Mouse (Mus musculus): ENCODE data around the gene Gstcd. TPM values are rescaled to one million over a fixed set of nuclear protein-coding genes. Genes with fewer than 3 reads are reported as not detected.

Gene Gstcd
- polyA plus RNA-seq, 1 experiment from 2014 or later: 4.9 TPM

GRCm38 (mm10) chr3:132995172-132995903 is 96.5 kb downstream of the Gstcd start:
- Histone ChIP-seq H3K4me3 (ENCODE audit: low read depth, low read length) (no peak overlapping the region), H3K36me3 (ENCODE audit: control insufficient read depth, insufficient read depth, low read length) (no peaks in the 10 kb centered on the region), H3K9ac (ENCODE audit: low read length) (no peak overlapping the region), H3K27me3 (replicated peaks; ENCODE audit: control insufficient read depth, insufficient read depth, low read length) (no peaks in the 10 kb centered on the region), H3K9me3 (replicated peaks; ENCODE audit: control insufficient read depth, low read length) (no peaks in the 10 kb centered on the region), H3K4me1 (ENCODE audit: control insufficient read depth, insufficient read depth, low read length) (no peaks in the 10 kb centered on the region), H3K27ac (ENCODE audit: low read depth, low read length) (no peak overlapping the region), H3K4me2 (ENCODE audit: low read length) (no peak overlapping the region)
- DNase-seq (ENCODE audit: low spot score): no peak
- no peak for ATAC-seq
- 79% methylated on average over 7 of the region's 7 CpGs for WGBS

DNA sequence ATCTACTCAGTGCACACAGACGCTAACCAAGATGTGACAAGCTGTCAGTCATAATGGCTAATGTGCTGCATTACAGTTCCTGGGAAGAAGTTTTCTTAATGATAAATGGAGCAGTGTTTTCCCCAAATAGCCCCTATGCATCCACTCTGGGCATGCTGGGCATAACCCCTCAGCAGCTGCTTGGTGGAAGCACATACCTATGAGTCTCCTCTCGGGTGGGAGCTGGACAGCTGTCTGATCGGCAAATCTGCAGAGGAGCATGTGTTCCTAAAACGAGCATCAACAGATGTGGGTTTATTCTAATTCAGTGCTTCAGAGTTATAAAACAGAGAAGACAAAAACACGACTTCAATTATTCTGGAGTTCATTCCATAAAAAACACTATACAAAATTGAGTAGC is 105.6 kb downstream of the Gstcd start:
- H3K27me3 ChIP-seq (replicated peaks; ENCODE audit: control insufficient read depth, insufficient read depth, low read length): no peaks in the 10 kb centered on the region
- H3K4me1 ChIP-seq (ENCODE audit: control insufficient read depth, insufficient read depth, low read length): no peaks in the 10 kb centered on the region
- no peak overlapping the region for H3K4me3 ChIP-seq (ENCODE audit: low read depth, low read length)
- H3K9me3 ChIP-seq (replicated peaks; ENCODE audit: control insufficient read depth, low read length): no peaks in the 10 kb centered on the region
- WGBS: 84% methylated on average over 5 of the region's 5 CpGs
- ATAC-seq (no peak), DNase-seq (ENCODE audit: low spot score) (no peak)
- H3K4me2 ChIP-seq (ENCODE audit: low read length): no peak overlapping the region
- H3K36me3 ChIP-seq (ENCODE audit: control insufficient read depth, insufficient read depth, low read length): 0 out of 2 replicates have a peak, but pooled peaks cover 3% of the 10 kb centered on the region
- H3K9ac ChIP-seq (ENCODE audit: low read length): no peak overlapping the region
- no peak overlapping the region for H3K27ac ChIP-seq (ENCODE audit: low read depth, low read length)

DNA sequence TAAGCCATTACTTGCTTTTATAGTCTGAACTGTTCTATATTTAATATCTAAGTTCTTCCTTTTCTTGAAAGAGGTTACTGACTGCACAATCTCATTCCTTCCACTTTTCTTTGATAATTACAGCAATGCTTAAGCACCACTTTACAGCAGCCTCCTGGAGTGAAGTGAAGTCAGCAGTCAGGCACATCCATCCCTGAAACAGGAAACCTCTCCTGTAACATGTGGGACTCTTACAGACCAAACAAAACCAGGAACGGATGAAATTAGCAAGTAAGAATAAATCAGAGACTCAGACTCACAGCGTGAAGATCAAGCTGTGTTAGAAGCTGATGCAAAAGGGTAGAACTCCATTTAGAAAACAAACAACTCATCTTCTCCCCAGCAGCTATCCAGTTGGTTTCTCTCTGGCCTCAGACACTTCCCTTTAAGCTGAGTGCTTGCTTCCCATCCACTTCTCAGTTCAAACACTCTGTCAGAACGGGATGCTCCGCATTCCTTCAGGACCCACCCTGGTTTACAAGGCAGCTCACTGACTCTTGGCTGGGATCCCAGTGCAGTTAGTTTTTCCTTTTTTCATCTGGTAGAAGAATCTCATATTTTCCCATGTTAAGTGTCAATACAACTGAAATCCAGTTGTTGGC is 107.9 kb downstream of the Gstcd start:
- no peak for ATAC-seq
- DNase-seq (ENCODE audit: low spot score): no peak
- Histone ChIP-seq H3K9me3 (replicated peaks; ENCODE audit: control insufficient read depth, low read length) (no peaks in the 10 kb centered on the region), H3K4me2 (ENCODE audit: low read length) (no peak overlapping the region), H3K27me3 (replicated peaks; ENCODE audit: control insufficient read depth, insufficient read depth, low read length) (no peaks in the 10 kb centered on the region), H3K4me1 (ENCODE audit: control insufficient read depth, insufficient read depth, low read length) (no peaks in the 10 kb centered on the region), H3K27ac (ENCODE audit: low read depth, low read length) (no peak overlapping the region), H3K4me3 (ENCODE audit: low read depth, low read length) (no peak overlapping the region), H3K9ac (ENCODE audit: low read length) (no peak overlapping the region), H3K36me3 (ENCODE audit: control insufficient read depth, insufficient read depth, low read length) (0 out of 2 replicates have a peak, but pooled peaks cover 7% of the 10 kb centered on the region)
- 76% methylated on average over 4 of the region's 4 CpGs for WGBS

DNA sequence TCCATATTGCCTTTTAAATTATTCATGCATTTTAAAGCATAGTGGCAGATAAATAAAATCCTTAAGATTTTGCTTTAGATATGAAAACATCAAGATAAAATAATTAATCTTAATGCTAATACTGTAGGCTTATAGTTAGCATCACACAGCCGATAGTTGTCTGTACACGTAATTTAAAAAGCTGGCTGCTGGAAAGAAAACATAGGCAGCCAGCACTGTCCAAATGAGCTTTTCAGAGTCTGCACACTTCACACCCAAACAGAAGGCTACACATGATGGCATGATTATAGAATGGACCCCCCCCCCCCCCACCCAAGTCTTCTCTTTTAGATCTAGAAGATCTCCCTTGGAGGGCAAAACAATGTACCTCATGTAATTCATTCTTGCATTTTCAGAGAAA is 109.9 kb downstream of the Gstcd start:
- H3K4me2 ChIP-seq (ENCODE audit: low read length): no peak overlapping the region
- DNase-seq (ENCODE audit: low spot score) (no peak), ATAC-seq (no peak)
- H3K27me3 ChIP-seq (replicated peaks; ENCODE audit: control insufficient read depth, insufficient read depth, low read length): no peaks in the 10 kb centered on the region
- no peak overlapping the region for H3K27ac ChIP-seq (ENCODE audit: low read depth, low read length)
- no peaks in the 10 kb centered on the region for H3K4me1 ChIP-seq (ENCODE audit: control insufficient read depth, insufficient read depth, low read length)
- H3K4me3 ChIP-seq (ENCODE audit: low read depth, low read length): no peak overlapping the region
- H3K36me3 ChIP-seq (ENCODE audit: control insufficient read depth, insufficient read depth, low read length): 0 out of 2 replicates have a peak, but pooled peaks cover 7% of the 10 kb centered on the region
- no peak overlapping the region for H3K9ac ChIP-seq (ENCODE audit: low read length)
- 79% methylated on average over 2 of the region's 2 CpGs for whole genome bisulfite sequencing
- H3K9me3 ChIP-seq (replicated peaks; ENCODE audit: control insufficient read depth, low read length): no peaks in the 10 kb centered on the region

- Histone ChIP-seq H3K27ac (ENCODE audit: low read depth, low read length) (no peak overlapping the region), H3K4me3 (ENCODE audit: low read depth, low read length) (no peak overlapping the region), H3K36me3 (ENCODE audit: control insufficient read depth, insufficient read depth, low read length) (0 out of 2 replicates have a peak, but pooled peaks cover 3% of the 10 kb centered on the region), H3K9me3 (replicated peaks; ENCODE audit: control insufficient read depth, low read length) (no peaks in the 10 kb centered on the region), H3K9ac (ENCODE audit: low read length) (no peak overlapping the region), H3K27me3 (replicated peaks; ENCODE audit: control insufficient read depth, insufficient read depth, low read length) (no peaks in the 10 kb centered on the region), H3K4me2 (ENCODE audit: low read length) (no peak overlapping the region), H3K4me1 (ENCODE audit: control insufficient read depth, insufficient read depth, low read length) (no peaks in the 10 kb centered on the region)
- 95% methylated on average over 12 of the region's 12 CpGs for WGBS
- DNase-seq (ENCODE audit: low spot score) (no peak), ATAC-seq (no peak)
Observed at GRCm38 (mm10) chr3:132979781-132980461, 111.9 kb downstream of the Gstcd start.

DNA sequence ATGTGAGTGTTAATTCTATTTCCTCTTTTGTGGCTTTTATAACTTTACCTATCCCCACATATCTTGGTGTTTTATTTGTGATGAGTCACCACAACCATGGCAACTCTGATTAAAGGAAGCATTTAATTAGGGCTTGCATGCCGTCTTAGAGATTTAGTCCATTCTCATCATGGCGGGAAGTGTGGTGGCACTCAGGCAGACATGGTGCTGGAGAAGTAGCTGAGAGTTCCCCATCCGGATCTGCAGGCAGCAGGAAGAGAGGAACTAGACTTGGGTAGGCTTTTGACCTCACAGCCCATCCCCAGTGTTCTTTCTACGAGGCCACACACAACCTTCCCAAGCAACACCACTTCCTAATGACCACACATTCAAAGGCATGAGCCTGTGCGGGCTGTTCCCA is 125.6 kb downstream of the Gstcd start:
- no peak overlapping the region for H3K27ac ChIP-seq (ENCODE audit: low read depth, low read length)
- WGBS: 75% methylated on average over 5 of the region's 5 CpGs
- H3K27me3 ChIP-seq (replicated peaks; ENCODE audit: control insufficient read depth, insufficient read depth, low read length): no peaks in the 10 kb centered on the region
- no peaks in the 10 kb centered on the region for H3K36me3 ChIP-seq (ENCODE audit: control insufficient read depth, insufficient read depth, low read length)
- H3K4me3 ChIP-seq (ENCODE audit: low read depth, low read length): no peak overlapping the region
- H3K9ac ChIP-seq (ENCODE audit: low read length): no peak overlapping the region
- H3K4me2 ChIP-seq (ENCODE audit: low read length): no peak overlapping the region
- ATAC-seq (no peak), DNase-seq (ENCODE audit: low spot score) (no peak)
- no peaks in the 10 kb centered on the region for H3K4me1 ChIP-seq (ENCODE audit: control insufficient read depth, insufficient read depth, low read length)
- no peaks in the 10 kb centered on the region for H3K9me3 ChIP-seq (replicated peaks; ENCODE audit: control insufficient read depth, low read length)

DNA sequence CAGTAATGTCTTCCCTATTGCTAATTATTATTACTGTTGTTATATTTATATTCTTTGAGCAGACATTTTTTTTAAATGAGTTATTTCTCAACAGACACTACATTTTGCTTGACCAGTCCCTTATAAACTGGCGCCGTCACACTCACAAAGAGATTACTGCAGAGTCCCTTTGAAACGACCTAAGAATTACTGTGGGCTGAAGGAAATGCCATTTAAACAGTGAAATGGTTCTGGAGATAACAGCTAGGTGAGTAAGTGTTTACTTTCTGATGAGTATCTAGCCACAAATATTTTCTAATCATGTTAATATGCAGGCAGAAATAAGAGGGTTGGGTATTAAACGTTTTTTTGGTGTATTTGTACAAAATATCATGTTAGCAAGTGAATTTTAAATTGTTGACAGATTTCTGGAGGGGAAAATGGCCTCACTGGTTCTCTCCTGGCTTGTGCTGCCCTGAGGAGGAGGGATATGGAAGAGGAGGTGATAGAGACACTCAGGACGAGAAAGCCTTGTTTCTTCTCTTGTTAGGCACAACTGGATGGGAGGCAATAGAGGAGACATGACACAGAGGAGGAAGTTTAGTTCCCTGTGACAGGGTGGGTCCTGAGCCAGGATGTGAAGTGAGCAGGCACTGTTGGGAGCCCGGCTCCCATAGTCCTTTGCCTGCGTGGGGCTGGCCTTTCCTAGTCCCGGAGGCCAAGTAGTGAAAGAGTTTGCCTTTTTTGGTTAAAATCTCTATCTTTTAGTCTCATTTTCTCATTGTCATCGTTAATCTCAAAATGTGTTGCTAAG is 126.9 kb downstream of the Gstcd start:
- H3K4me2 ChIP-seq (ENCODE audit: low read length): no peak overlapping the region
- DNase-seq (ENCODE audit: low spot score): no peak
- no peak for ATAC-seq
- H3K9ac ChIP-seq (ENCODE audit: low read length): no peak overlapping the region
- no peak overlapping the region for H3K4me3 ChIP-seq (ENCODE audit: low read depth, low read length)
- no peak overlapping the region for H3K27ac ChIP-seq (ENCODE audit: low read depth, low read length)
- H3K36me3 ChIP-seq (ENCODE audit: control insufficient read depth, insufficient read depth, low read length): no peaks in the 10 kb centered on the region
- no peaks in the 10 kb centered on the region for H3K9me3 ChIP-seq (replicated peaks; ENCODE audit: control insufficient read depth, low read length)
- no peaks in the 10 kb centered on the region for H3K4me1 ChIP-seq (ENCODE audit: control insufficient read depth, insufficient read depth, low read length)
- H3K27me3 ChIP-seq (replicated peaks; ENCODE audit: control insufficient read depth, insufficient read depth, low read length): no peaks in the 10 kb centered on the region
- WGBS: 74% methylated on average over 9 of the region's 9 CpGs

- H3K36me3 ChIP-seq (ENCODE audit: control insufficient read depth, insufficient read depth, low read length): no peaks in the 10 kb centered on the region
- H3K4me1 ChIP-seq (ENCODE audit: control insufficient read depth, insufficient read depth, low read length): no peaks in the 10 kb centered on the region
- no peak overlapping the region for H3K4me2 ChIP-seq (ENCODE audit: low read length)
- no peak overlapping the region for H3K9ac ChIP-seq (ENCODE audit: low read length)
- no peak for ATAC-seq
- DNase-seq (ENCODE audit: low spot score): no peak
- WGBS: 87% methylated on average over 7 of the region's 7 CpGs
- no peaks in the 10 kb centered on the region for H3K9me3 ChIP-seq (replicated peaks; ENCODE audit: control insufficient read depth, low read length)
- H3K27ac ChIP-seq (ENCODE audit: low read depth, low read length): no peak overlapping the region
- no peak overlapping the region for H3K4me3 ChIP-seq (ENCODE audit: low read depth, low read length)
- no peaks in the 10 kb centered on the region for H3K27me3 ChIP-seq (replicated peaks; ENCODE audit: control insufficient read depth, insufficient read depth, low read length)
Observed at GRCm38 (mm10) chr3:132962631-132963361, 129.0 kb downstream of the Gstcd start.

Data from forebrain, embryonic 14.5 days (tissue).